Mouse (Mus musculus): ENCODE results near the gene Gm45716. TPM values are rescaled to one million over a fixed set of nuclear protein-coding genes. Genes with fewer than 3 reads are reported as not detected.
A peak's percentile ranks its signal among the peaks of the same experiment; 100 is the strongest.

Gene Gm45716
- polyA plus RNA-seq, 1 experiment = 2.5 TPM

DNA sequence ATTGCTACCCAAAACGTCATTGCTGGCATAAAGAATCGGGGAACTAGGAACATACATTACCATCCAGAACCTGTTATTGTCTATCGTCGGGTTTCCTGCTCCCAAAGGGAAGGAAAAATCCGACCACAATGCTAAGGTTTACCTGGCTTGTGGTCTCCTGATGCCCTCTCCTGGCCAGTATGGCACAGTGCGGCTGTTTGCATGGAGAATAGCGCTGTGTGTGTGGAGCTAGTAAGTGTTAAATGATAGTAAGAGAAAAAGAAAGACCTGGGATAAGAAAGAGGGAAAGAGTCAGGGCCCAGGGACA, 17.5 kb upstream of the Gm45716 start:
- no peak overlapping the region for H3K4me3 ChIP-seq (ENCODE audit: insufficient read depth, low read length)
- TF ChIP-seq POLR2A (IDR thresholded peaks at IDR 0.05; ENCODE audit: borderline replicate concordance, low read depth, low read length) = no peak
- TF ChIP-seq CTCF (IDR thresholded peaks at IDR 0.05; ENCODE audit: low read depth, low read length) = peak; percentile 85
- H3K4me1 ChIP-seq (ENCODE audit: control insufficient read depth, insufficient read depth, low read length) = no peaks in the 10 kb centered on the region
- H3K27ac ChIP-seq (ENCODE audit: insufficient read depth, low read depth, low read length) = no peak overlapping the region

GRCm38 (mm10) chr11:90172331-90172730, 15.2 kb upstream of the Gm45716 start:
- Histone ChIP-seq H3K4me1 (ENCODE audit: control insufficient read depth, insufficient read depth, low read length) (no peaks in the 10 kb centered on the region), H3K4me3 (ENCODE audit: insufficient read depth, low read length) (no peak overlapping the region), H3K27ac (ENCODE audit: insufficient read depth, low read depth, low read length) (no peak overlapping the region)
- no peak for TF ChIP-seq CTCF (IDR thresholded peaks at IDR 0.05; ENCODE audit: low read depth, low read length)
- TF ChIP-seq POLR2A (IDR thresholded peaks at IDR 0.05; ENCODE audit: borderline replicate concordance, low read depth, low read length) = no peak

DNA sequence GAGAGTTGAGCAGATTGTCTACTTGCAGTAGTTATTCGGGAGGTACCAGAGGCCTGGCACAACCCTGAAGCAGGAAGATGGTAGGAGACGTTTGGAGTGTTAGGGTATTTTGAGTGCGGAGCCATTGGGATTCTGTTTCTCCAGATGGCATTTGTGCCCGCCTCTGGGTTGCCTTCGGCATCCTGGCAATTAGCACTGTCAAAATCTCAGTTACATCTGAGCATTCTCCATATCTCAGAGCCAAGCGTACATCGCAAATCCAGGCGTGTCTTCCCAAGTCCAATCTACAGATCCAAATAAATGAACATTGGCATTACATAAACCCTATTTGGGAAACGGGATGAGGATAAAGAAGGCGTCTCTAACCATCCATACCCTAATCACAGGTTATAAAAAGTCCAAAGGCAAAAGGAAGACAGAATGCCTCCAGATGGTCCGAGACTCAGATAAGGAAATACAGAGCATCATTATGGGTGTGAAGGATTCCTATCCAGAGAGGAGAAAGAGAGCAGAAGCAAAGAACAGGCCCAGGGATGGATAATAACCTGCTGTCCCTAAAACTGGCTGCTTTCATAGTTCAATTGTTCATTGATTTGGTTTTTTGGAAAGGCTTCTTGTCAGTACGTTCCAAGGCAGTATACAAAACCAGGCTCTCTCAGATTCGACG, 11.7 kb upstream of the Gm45716 start:
- no peak for TF ChIP-seq POLR2A (IDR thresholded peaks at IDR 0.05; ENCODE audit: borderline replicate concordance, low read depth, low read length)
- no peak for TF ChIP-seq CTCF (IDR thresholded peaks at IDR 0.05; ENCODE audit: low read depth, low read length)
- H3K27ac ChIP-seq (ENCODE audit: insufficient read depth, low read depth, low read length) = no peak overlapping the region
- H3K4me1 ChIP-seq (ENCODE audit: control insufficient read depth, insufficient read depth, low read length) = no peaks in the 10 kb centered on the region
- H3K4me3 ChIP-seq (ENCODE audit: insufficient read depth, low read length) = no peak overlapping the region

DNA sequence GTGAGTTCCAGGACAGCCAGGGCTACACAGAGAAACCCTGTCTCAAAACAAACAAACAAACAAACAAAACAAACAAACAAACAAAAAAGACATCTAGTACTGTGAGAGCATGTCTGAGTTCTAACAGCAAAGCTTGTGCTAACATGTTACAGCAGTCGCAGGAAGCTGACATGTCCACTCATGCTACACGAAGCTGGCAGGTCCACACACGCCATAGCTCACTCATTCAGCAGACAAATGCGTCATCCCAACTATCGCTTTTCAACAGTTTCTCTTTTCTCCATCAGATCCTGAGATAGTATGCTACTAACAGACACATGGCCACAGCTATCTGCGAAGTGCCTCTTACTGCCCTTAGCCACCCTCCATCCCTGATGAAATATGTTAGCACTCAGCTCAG, 10.1 kb upstream of the Gm45716 start:
- peaks cover 2% of the 10 kb centered on the region; the same call in 1 of the 2 replicates for H3K4me1 ChIP-seq (ENCODE audit: control insufficient read depth, insufficient read depth, low read length)
- TF ChIP-seq CTCF (IDR thresholded peaks at IDR 0.05; ENCODE audit: low read depth, low read length) (no peak), POLR2A (IDR thresholded peaks at IDR 0.05; ENCODE audit: borderline replicate concordance, low read depth, low read length) (no peak)
- no peak overlapping the region for H3K4me3 ChIP-seq (ENCODE audit: insufficient read depth, low read length)
- H3K27ac ChIP-seq (ENCODE audit: insufficient read depth, low read depth, low read length) = no peak overlapping the region

GRCm38 (mm10) chr11:90183361-90183760, 4.1 kb upstream of the Gm45716 start:
- Histone ChIP-seq H3K4me1 (ENCODE audit: control insufficient read depth, insufficient read depth, low read length) (peaks cover 12% of the 10 kb centered on the region), H3K27ac (ENCODE audit: insufficient read depth, low read depth, low read length) (no peak overlapping the region), H3K4me3 (ENCODE audit: insufficient read depth, low read length) (no peak overlapping the region)
- no peak for TF ChIP-seq CTCF (IDR thresholded peaks at IDR 0.05; ENCODE audit: low read depth, low read length)

- Histone ChIP-seq H3K27ac (ENCODE audit: insufficient read depth, low read depth, low read length) (no peak overlapping the region), H3K4me1 (ENCODE audit: control insufficient read depth, insufficient read depth, low read length) (peaks cover 12% of the 10 kb centered on the region), H3K4me3 (ENCODE audit: insufficient read depth, low read length) (no peak overlapping the region)
- TF ChIP-seq POLR2A (IDR thresholded peaks at IDR 0.05; ENCODE audit: borderline replicate concordance, low read depth, low read length) = no peak
- TF ChIP-seq CTCF (IDR thresholded peaks at IDR 0.05; ENCODE audit: low read depth, low read length) = no peak
These were observed 2.7 kb upstream of the Gm45716 start for GRCm38 (mm10) chr11:90184756-90185155.

DNA sequence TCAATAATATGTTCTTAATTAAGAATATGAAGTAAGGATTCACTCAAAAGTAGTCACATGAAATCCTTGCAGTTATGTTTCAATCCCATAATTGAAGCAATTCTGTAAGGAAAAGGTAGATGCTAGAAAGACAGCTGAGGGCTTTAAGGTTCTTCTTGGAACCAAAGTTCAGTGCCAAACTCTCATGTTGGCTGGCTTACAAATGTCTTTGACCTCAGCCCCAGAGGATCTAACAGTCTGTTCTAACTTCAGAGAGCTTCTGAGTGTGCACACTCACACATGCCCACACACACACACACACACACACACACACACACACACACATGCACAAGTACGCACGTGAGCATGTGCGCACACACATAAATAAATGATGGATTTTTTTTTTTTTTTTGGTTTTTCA, 2.7 kb downstream of the Gm45716 start:
- no peak for TF ChIP-seq CTCF (IDR thresholded peaks at IDR 0.05; ENCODE audit: low read depth, low read length)
- no peak for TF ChIP-seq POLR2A (IDR thresholded peaks at IDR 0.05; ENCODE audit: borderline replicate concordance, low read depth, low read length)
- H3K4me1 ChIP-seq (ENCODE audit: control insufficient read depth, insufficient read depth, low read length) = peaks cover under 1% of the 10 kb centered on the region; the same call in 1 of the 2 replicates
- H3K4me3 ChIP-seq (ENCODE audit: insufficient read depth, low read length) = no peak overlapping the region
- no peak overlapping the region for H3K27ac ChIP-seq (ENCODE audit: insufficient read depth, low read depth, low read length)

DNA sequence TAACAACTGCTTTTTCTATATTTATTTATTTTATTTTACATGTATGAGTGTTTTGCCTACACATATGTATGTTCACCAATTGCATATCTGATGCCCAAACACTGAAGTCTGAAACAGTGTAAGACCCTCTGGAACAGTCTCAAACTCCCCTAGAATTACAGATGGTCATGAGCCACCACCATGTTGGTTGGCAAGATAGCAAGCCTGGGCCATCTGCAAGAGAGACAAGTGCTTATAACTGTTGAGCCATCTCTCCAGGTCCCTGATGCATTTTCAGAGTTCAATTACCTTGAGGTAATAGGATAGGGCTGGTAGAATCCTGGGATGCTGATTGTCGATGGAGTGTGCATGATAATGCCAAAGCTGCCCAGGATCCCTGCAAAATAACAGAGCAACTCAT, 7.5 kb downstream of the Gm45716 start:
- TF ChIP-seq CTCF (IDR thresholded peaks at IDR 0.05; ENCODE audit: low read depth, low read length) = no peak
- TF ChIP-seq POLR2A (IDR thresholded peaks at IDR 0.05; ENCODE audit: borderline replicate concordance, low read depth, low read length) = no peak
- no peak overlapping the region for H3K27ac ChIP-seq (ENCODE audit: insufficient read depth, low read depth, low read length)
- no peak overlapping the region for H3K4me3 ChIP-seq (ENCODE audit: insufficient read depth, low read length)
- H3K4me1 ChIP-seq (ENCODE audit: control insufficient read depth, insufficient read depth, low read length) = peaks cover 28% of the 10 kb centered on the region

DNA sequence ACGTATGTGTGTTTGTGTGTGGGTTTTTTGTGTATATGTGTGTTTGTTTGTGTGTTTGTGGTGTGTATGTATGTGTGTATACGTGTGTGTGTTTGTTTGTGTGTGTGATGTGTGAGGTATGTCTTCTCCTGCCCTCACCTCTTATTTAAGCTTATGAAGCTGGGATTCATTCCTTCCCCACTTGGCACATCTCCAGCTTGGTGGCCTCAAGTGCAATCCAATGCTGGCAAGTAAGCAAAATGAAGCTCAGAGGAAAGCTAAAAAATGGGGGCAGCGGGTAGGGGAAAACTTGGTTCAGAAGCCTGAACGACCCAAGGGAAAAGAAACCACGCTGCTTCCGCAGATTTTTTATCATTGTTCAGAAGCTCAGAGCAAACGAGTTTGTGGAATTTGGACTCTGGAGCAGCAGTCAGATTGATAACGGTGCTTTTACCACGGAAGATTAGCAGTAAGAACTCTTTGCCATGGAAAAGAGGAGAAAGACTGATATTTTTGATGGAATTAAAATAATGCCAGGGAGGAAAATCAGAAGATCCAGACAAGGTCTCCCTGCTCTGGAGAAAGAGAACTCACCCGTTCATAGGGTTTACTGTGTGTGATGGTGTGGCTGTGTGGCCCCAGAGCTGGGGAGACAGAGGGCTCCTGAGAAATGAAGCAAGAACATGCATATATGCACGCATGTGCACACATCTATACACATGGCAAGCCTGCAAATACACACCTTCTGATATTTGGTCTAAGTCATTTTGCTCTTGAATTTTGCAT, 8.5 kb downstream of the Gm45716 start:
- no peak overlapping the region for H3K27ac ChIP-seq (ENCODE audit: insufficient read depth, low read depth, low read length)
- H3K4me3 ChIP-seq (ENCODE audit: insufficient read depth, low read length) = no peak overlapping the region
- peaks cover 37% of the 10 kb centered on the region for H3K4me1 ChIP-seq (ENCODE audit: control insufficient read depth, insufficient read depth, low read length)
- TF ChIP-seq POLR2A (IDR thresholded peaks at IDR 0.05; ENCODE audit: borderline replicate concordance, low read depth, low read length) = no peak
- no peak for TF ChIP-seq CTCF (IDR thresholded peaks at IDR 0.05; ENCODE audit: low read depth, low read length)

DNA sequence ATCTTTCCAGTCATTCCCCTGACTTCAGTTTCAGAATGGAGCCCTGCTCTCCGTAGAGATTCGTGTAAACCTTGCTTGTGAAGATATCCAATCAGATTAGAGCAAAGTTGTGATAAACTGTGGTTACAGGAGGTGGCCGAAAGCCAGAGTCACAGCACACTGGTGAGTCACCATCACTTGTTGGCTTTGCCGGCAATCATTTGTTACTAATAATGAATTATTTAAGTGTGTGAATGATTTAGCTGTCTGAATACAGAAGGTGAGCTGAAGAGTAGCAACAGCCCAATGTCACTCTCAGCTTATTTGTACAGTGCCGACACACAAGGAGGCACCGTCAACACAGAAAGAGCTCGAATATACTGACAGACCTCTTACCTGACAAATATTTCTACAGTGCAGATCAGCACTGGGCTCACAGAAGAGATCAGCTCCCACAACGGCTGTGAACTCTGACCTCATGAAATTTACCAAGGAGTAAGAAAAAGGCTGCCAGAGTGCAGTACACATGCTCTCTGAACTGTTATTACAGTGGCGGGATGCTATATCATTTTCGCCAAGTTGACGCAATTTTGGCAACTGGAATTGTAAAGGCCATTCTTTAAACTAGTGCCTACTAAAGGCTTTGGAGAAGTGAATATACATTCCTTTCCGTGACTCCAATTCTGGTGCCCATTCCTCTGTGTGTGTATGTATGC, 9.2 kb downstream of the Gm45716 start:
- Histone ChIP-seq H3K4me1 (ENCODE audit: control insufficient read depth, insufficient read depth, low read length) (peaks cover 39% of the 10 kb centered on the region), H3K27ac (ENCODE audit: insufficient read depth, low read depth, low read length) (no peak overlapping the region), H3K4me3 (ENCODE audit: insufficient read depth, low read length) (no peak overlapping the region)
- TF ChIP-seq POLR2A (IDR thresholded peaks at IDR 0.05; ENCODE audit: borderline replicate concordance, low read depth, low read length) (no peak), CTCF (IDR thresholded peaks at IDR 0.05; ENCODE audit: low read depth, low read length) (no peak)

Measured in bone marrow macrophage, adult 2 months (primary cell).